Mouse (Mus musculus): ENCODE data around the gene Gm28047.

Gene Gm28047

DNA sequence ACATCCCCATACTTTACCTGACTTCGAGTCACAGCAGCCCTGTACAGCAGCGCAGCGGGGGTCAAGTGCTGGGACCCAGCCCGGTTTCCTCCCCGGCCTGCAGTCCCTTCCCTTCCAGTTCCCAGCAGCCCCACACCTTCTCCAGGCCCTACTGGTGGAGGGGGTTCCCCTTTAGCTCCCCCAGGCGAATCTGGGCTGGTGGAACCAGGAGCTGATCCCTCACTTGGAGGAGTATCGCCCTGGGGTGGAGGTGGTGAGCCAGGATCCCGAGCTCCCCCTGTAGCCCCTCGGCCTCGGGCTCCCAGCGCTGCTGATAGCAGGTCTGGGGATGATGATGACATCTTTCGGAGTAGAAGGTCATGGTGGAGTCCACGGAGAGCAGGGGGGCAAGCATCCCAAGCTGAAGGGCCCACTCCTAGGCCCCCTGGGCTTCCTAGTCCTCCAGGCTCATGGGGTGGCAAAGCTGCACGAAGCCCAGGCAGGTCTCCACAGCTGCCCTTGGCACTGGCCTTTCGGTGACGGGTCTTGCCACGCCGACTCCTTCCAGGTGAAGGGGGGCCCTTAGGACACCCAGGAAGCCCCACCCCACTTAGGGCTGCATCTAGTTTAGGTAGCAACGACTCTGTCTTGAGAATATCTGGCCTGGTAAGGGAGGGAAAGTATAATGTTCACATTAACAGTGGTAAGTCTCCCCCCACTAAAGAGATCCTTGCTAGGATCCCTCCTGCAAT, 123.6 kb downstream of the Gm28047 start:
- DNase-seq (ENCODE audit: inconsistent age in 2 of 2, low spot score in 1 of 2) = no peak

DNA sequence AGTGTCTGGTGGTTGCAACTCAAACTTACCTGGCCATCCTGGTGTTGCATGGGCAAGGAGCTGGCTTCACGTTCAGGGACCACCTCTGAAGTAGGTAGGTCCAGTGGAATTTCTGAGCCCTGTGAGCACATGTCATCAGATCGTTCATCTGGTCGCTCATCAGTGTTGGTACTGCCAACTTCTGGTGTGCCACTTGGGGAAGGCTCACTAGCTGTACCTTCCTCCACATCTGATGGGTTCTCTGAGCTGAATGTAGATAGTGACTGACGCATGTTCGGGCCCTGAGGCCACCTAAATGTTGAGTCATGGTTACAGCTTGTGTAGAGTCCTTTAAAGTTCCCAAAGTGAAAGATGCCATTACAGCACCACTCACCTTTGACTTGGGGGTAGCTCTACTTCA, 124.4 kb downstream of the Gm28047 start:
- no peak for DNase-seq (ENCODE audit: inconsistent age in 2 of 2, low spot score in 1 of 2)

DNA sequence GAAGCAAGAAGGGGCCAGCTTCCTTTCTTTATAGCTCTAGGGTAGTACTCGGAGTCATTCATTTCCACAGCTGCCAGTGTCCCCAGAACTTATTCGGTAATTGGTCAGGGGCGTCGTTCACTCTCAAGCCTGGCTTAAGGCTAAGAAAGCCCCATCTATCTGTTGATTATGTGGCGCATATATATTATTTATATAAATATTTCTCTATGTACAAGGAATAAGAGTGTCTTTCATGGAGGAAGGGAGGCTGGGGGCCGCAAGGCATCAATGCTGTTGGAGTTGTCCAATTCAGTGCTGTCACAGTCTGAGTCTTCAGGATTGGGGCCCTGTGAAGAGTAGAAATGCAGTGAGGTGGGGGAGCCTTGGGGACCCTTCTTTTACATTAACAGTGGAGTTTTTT, 125.0 kb downstream of the Gm28047 start:
- no peak for DNase-seq (ENCODE audit: inconsistent age in 2 of 2, low spot score in 1 of 2)

DNA sequence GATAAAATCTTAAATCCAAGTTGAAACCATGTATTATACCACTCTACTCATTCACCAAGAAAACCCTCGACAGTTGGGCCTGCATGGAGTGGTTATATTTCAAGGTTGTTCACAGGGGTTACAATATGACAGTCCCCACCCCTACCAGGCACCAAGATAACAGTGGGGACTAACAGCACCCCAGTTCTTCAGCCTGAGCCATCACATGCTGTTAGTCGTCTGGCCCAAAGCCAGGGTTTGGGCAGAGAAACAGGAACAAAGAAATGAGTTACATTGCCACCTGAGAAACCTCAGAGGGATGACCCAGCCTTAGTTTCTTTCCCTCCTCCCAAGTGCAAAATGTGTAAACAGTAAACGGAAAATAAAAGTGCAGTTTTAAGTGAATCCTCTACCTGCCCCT, 125.5 kb downstream of the Gm28047 start:
- no peak for DNase-seq (ENCODE audit: inconsistent age in 2 of 2, low spot score in 1 of 2)

DNA sequence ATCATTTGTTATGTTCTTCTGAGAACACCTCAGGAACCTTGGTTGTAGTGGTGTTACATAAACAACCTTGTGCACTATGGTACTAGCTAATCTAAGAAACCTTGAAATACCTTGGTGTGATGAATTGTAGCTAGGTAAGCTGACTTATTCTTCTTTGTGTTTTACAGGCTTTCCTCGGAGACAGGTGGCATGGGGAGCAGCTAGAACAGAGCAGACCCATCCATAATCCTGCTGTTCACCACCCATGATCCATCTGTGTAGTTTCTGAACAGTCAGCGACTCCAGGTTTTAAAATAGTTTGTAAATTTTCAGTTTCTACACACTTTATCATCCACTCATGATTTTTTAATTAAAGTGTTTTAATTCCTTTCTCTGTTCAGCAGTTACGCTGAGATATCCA, 126.5 kb downstream of the Gm28047 start:
- peak in 1 of 2 experiments; percentile 44 for DNase-seq (ENCODE audit: inconsistent age in 2 of 2, low spot score in 1 of 2)

DNA sequence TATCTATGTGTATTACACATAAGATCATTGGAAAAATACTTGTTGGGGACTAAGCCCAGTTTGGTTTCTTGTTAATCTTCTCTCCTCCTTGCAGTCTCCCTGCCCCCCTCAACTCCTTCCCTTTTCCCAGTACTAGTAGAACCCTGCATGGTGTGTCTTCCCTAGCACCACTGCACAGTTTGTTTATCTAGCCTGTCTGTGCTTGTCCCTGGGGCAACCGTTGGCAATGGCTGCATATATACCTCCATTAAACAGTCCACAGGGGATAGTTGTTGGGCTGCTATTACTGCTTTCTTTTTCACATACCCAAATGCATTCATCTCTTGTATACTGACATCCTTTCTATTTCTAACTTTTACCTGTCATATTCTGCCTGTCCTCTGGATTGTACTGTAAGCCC, 137.2 kb downstream of the Gm28047 start:
- DNase-seq (ENCODE audit: inconsistent age in 2 of 2, low spot score in 1 of 2) = no peak

DNA sequence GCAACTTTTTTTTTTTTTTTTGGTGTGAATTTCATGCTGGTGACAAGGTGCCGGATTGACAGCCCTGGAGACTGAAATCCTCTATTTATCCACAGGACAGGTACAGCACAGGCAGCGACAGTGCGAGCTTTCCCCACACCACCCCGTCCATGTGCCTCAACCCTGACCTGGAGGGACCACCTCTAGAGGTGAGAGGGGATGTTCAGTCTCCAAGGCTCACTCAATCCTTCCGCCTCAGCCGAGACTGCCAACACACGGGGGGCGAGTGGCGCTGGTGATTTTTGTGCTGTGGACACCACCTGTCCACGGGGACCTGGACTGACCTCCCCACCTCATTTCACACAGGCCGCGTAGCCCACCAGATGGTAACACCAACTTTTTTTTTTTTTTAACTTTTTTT, 139.0 kb downstream of the Gm28047 start:
- no peak for DNase-seq (ENCODE audit: inconsistent age in 2 of 2, low spot score in 1 of 2)

DNA sequence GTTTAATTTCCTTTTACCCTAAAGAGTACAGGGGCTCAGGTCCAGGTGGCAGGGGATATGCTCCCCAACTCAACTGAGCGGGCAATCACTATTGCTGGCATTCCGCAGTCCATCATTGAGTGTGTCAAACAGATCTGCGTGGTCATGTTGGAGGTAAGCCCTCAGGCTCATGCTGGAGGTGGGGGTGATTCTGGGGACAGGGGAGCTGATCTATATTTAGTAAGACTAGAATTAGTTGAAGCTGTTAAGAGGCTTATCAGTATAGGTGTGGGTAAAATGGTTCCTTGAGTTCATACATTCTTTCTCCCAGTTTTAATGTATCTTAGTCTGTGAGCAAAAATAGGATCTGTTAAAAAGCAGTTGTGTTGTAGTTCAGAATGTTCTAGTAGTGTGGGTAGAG, 141.7 kb downstream of the Gm28047 start:
- DNase-seq (ENCODE audit: inconsistent age in 2 of 2, low spot score in 1 of 2) = no peak

DNA sequence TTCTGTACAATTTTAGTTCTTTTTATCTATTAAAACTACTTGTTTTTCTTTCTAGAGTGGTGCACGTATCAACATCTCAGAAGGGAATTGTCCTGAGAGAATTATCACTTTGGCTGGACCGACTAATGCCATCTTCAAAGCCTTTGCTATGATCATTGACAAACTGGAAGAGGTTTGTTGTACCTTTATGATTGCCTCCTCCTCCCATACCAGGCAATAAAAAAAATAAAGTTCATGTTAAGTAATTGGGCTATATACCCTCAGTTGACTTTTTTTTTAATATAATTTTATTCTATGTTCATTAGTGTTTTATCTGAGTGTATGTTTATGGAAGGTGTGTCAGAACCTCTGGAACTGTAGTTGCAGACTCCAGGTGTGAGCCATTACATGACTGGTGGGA, 150.3 kb downstream of the Gm28047 start:
- DNase-seq (ENCODE audit: inconsistent age in 2 of 2, low spot score in 1 of 2) = no peak
